Mouse (Mus musculus) CH12.LX (cell line): ENCODE measurements around the gene Tmem158. TPM values are rescaled to one million over a fixed set of nuclear protein-coding genes. Genes with fewer than 3 reads are reported as not detected.

Source experiments
- DNase-seq: peaks from one replicate; pipeline ENCODE4 v3.0.0-alpha.2; 2013; ENCODE audit errors: extremely low read depth
- H3K27ac ChIP-seq: 2 replicates; pipeline ENCODE4 v1.5.1; 2012; ENCODE audit warnings: low read depth, mild to moderate bottlenecking, control low read depth, moderate library complexity; ENCODE audit not compliant: insufficient read depth
- H3K27me3 ChIP-seq: replicated peaks from 2 replicates; pipeline ENCODE3; 2012; ENCODE audit warnings: inconsistent platforms
- H3K36me3 ChIP-seq, 2 experiments: replicated peaks in 1 of 2; 2 replicates each; pipeline versions ENCODE3 to v1.6.1; 2012; ENCODE audit warnings: inconsistent platforms in 1 of 2, low read length in 1 of 2, mild to moderate bottlenecking in 1 of 2, mixed read lengths in 1 of 2, moderate library complexity in 1 of 2; ENCODE audit not compliant: control insufficient read depth in 1 of 2, insufficient read depth in 1 of 2
- H3K4me1 ChIP-seq, 2 experiments: 2 replicates each; pipeline ENCODE4 v1.6.1; 2012; ENCODE audit warnings: inconsistent platforms in 1 of 2, moderate library complexity in 1 of 2; ENCODE audit not compliant: insufficient read depth in 2 of 2, control insufficient read depth in 1 of 2
- H3K4me2 ChIP-seq: 2 replicates; pipeline ENCODE4 v1.6.1; 2012; ENCODE audit warnings: low read depth, mild to moderate bottlenecking, control low read depth; ENCODE audit not compliant: poor library complexity, insufficient read depth, severe bottlenecking
- H3K4me3 ChIP-seq, 3 experiments: fragments of 150-350 bp in 1 of 3; sonication (generic) in 1 of 3; replicated peaks in 1 of 3; 2 replicates each; pipeline versions ENCODE3 to v1.5.1; 2011 to 2012; ENCODE audit warnings: low read depth in 2 of 3, low read length in 2 of 3, mild to moderate bottlenecking in 2 of 3, moderate library complexity in 2 of 3, control low read depth in 1 of 3, improper control_type of control experiment in 1 of 3, inconsistent platforms in 1 of 3, mixed read lengths in 1 of 3; ENCODE audit not compliant: poor library complexity in 1 of 3
- H3K79me2 ChIP-seq: replicated peaks from 2 replicates; pipeline ENCODE4 v1.6.1; 2012; ENCODE audit warnings: mild to moderate bottlenecking, moderate library complexity; ENCODE audit not compliant: control insufficient read depth, poor library complexity, insufficient read depth, severe bottlenecking; ENCODE audit errors: extremely low read depth
- H3K9ac ChIP-seq: 2 replicates; pipeline ENCODE4 v1.6.1; 2012; ENCODE audit warnings: low read depth, mild to moderate bottlenecking, control low read depth, moderate library complexity; ENCODE audit not compliant: insufficient read depth
- H3K9me3 ChIP-seq: replicated peaks from 2 replicates; pipeline ENCODE3; 2012; ENCODE audit warnings: low read length, inconsistent platforms, mixed read lengths
- BHLHE40 ChIP-seq: IDR thresholded peaks from 2 replicates; pipeline ENCODE4 v1.6.1; 2011; ENCODE audit warnings: mild to moderate bottlenecking, low read depth, low read length, improper control_type of control experiment
- CHD1 ChIP-seq: IDR thresholded peaks from 2 replicates; pipeline ENCODE4 v1.6.1; 2012; ENCODE audit warnings: low read depth, low read length, improper control_type of control experiment, inconsistent platforms
- CTCF ChIP-seq, 2 experiments: IDR thresholded peaks in 1 of 2; conservative IDR thresholded peaks in 1 of 2; 2 replicates each; pipeline ENCODE4 v1.5.1; 2011 to 2012; ENCODE audit warnings: low read depth in 2 of 2, low read length in 2 of 2, improper control_type of control experiment in 1 of 2, inconsistent platforms in 1 of 2, mild to moderate bottlenecking in 1 of 2, moderate library complexity in 1 of 2
- E2F4 ChIP-seq: IDR thresholded peaks from 2 replicates; pipeline ENCODE4 v1.6.1; 2011; ENCODE audit warnings: low read depth, low read length, improper control_type of control experiment; ENCODE audit not compliant: insufficient replicate concordance
- ELF1 ChIP-seq: IDR thresholded peaks from 2 replicates; pipeline ENCODE4 v1.6.1; 2014; ENCODE audit warnings: low read depth, mild to moderate bottlenecking, inconsistent platforms, low read length, improper control_type of control experiment
- HCFC1 ChIP-seq: IDR thresholded peaks from 2 replicates; pipeline ENCODE4 v1.6.1; 2012; ENCODE audit warnings: low read depth, mild to moderate bottlenecking, inconsistent platforms, low read length, improper control_type of control experiment
- IRF4 ChIP-seq: IDR thresholded peaks from 2 replicates; pipeline ENCODE4 v1.6.1; 2014; ENCODE audit warnings: low read depth, mild to moderate bottlenecking, inconsistent platforms, low read length, improper control_type of control experiment
- MAFK ChIP-seq: IDR thresholded peaks from 2 replicates; pipeline ENCODE4 v1.6.1; 2011; ENCODE audit warnings: low read length, improper control_type of control experiment; ENCODE audit not compliant: insufficient replicate concordance
- MEF2A ChIP-seq: IDR thresholded peaks from 2 replicates; pipeline ENCODE4 v1.6.1; 2014; ENCODE audit warnings: low read depth, mild to moderate bottlenecking, inconsistent platforms, low read length, improper control_type of control experiment, borderline replicate concordance
- MXI1 ChIP-seq: IDR thresholded peaks from 2 replicates; pipeline ENCODE4 v1.6.1; 2011; ENCODE audit warnings: mild to moderate bottlenecking, low read depth, low read length, improper control_type of control experiment
- MYC ChIP-seq: IDR thresholded peaks from 2 replicates; pipeline ENCODE4 v1.6.1; 2011; ENCODE audit warnings: low read depth, mild to moderate bottlenecking, improper control_type of control experiment, low read length
- NRF1 ChIP-seq: IDR thresholded peaks from 2 replicates; pipeline ENCODE4 v1.6.1; 2014; ENCODE audit warnings: low read depth, mild to moderate bottlenecking, inconsistent platforms, low read length, improper control_type of control experiment, moderate library complexity
- RAD21 ChIP-seq: IDR thresholded peaks from 2 replicates; pipeline ENCODE4 v1.6.1; 2011; ENCODE audit warnings: low read depth, mild to moderate bottlenecking, low read length, improper control_type of control experiment, moderate library complexity
- TCF12 ChIP-seq: IDR thresholded peaks from 2 replicates; pipeline ENCODE4 v1.6.1; 2014; ENCODE audit warnings: low read depth, mild to moderate bottlenecking, inconsistent platforms, low read length, improper control_type of control experiment
- USF1 ChIP-seq: IDR thresholded peaks from 2 replicates; pipeline ENCODE4 v1.6.1; 2014; ENCODE audit warnings: low read depth, mild to moderate bottlenecking, inconsistent platforms, low read length, improper control_type of control experiment
- ZC3H11A ChIP-seq: IDR thresholded peaks from 2 replicates; pipeline ENCODE4 v1.6.1; 2012; ENCODE audit warnings: low read depth, mild to moderate bottlenecking, inconsistent platforms, low read length, improper control_type of control experiment
- ZMIZ1 ChIP-seq: IDR thresholded peaks from 2 replicates; pipeline ENCODE4 v1.6.1; 2012; ENCODE audit warnings: low read depth, mild to moderate bottlenecking, inconsistent platforms, low read length, improper control_type of control experiment
- dilution Hi-C: fragments of 300-500 bp; cut with MboI; formaldehyde crosslinking; loops from 2 replicates; pipeline ENCODE4 v1.14.3; 2020; ENCODE audit warnings: low sequenced_read_pairs; ENCODE audit not compliant: extremely low pct_unique_long_range_greater_than_20kb, extremely low pct_ligation_motif_present
- in situ Hi-C: fragments of 300-500 bp; cut with MboI; formaldehyde crosslinking; loops from 3 replicates; pipeline ENCODE4 v1.14.3; 2019; ENCODE audit warnings: low sequenced_read_pairs, low pct_ligation_motif_present, low pct_unique_long_range_greater_than_20kb, mixed read lengths
- polyA plus RNA-seq: library from polyadenylated mRNA; unstranded; fragments of >175 nt; gene quantifications from 2 replicates; pipeline ENCODE4 v1.2.1, GENCODE M21; 2012; ENCODE audit warnings: low read depth; ENCODE audit not compliant: insufficient read length
- total RNA-seq, 2 experiments: library from RNA; depleted of rRNA; stranded (reverse); fragments of 300-350 nt in 1 of 2; fragments of >200 nt in 1 of 2; gene quantifications; 2 replicates each; pipeline ENCODE4 v1.2.3; 2012 to 2014

The Tmem158 gene
- total and polyA plus RNA-seq, 3 experiments: 2.1 to 7.3 (median 2.4) TPM

DNA sequence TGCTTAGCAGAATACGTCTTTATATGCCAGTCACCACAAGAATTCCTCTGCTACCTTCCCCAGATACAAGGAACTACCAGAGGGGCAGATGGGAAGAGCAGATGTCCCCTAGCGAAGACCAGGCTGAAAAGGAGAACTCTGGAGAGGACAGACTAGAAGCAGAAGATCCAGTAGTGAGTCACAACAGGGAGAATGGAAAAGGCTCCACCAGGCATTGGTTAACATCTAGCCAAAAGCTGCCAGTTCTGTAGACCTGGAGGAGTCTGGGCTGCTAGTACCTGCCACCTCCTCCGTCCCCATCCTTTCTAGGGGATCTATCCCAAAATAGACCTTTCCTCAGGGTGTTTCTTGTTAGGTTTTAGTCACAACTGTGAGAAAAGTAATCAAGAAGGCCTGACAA, 4.8 kb downstream of the Tmem158 start:
- dilution Hi-C loops: no loop called here

GRCm38 (mm10) chr9:123247992-123248391, 12.6 kb downstream of the Tmem158 start:
- dilution Hi-C loops: no loop called here
- TF ChIP-seq MYC: no peak
- TF ChIP-seq ELF1: no peak
- TF ChIP-seq BHLHE40: no peak
- TF ChIP-seq TCF12: no peak
- TF ChIP-seq HCFC1: no peak
- no peak for TF ChIP-seq MXI1
- no peak for TF ChIP-seq MEF2A
- TF ChIP-seq ZMIZ1: no peak
- no peaks in the 10 kb centered on the region for H3K27me3 ChIP-seq
- no peak overlapping the region for H3K9ac ChIP-seq
- H3K4me3 ChIP-seq: no peak overlapping the region
- H3K36me3 ChIP-seq: no peaks in the 10 kb centered on the region
- H3K4me2 ChIP-seq: no peak overlapping the region
- H3K4me1 ChIP-seq: peaks cover 0 to 5% of the 10 kb centered on the region in 2 experiments; a peak in 2 of 4 replicates
- H3K9me3 ChIP-seq: no peaks in the 10 kb centered on the region
- DNase-seq: no peak
- no peak overlapping the region for H3K27ac ChIP-seq
- H3K79me2 ChIP-seq: no peaks in the 10 kb centered on the region
- in situ Hi-C loops: no loop called here

More for the DNA sequence above, 4.8 kb downstream of the Tmem158 start:
- no peak for DNase-seq
- Histone ChIP-seq H3K4me1 (peaks cover 0 to 11% of the 10 kb centered on the region in 2 experiments; a peak in 2 of 4 replicates), H3K27ac (no peak overlapping the region), H3K36me3 (no peaks in the 10 kb centered on the region), H3K4me3 (no peak overlapping the region), H3K79me2 (no peaks in the 10 kb centered on the region), H3K9me3 (no peaks in the 10 kb centered on the region), H3K4me2 (no peak overlapping the region), H3K9ac (no peak overlapping the region), H3K27me3 (peaks cover 30% of the 10 kb centered on the region)
- TF ChIP-seq NRF1: no peak
- no peak for TF ChIP-seq E2F4
- no peak for TF ChIP-seq ZC3H11A
- no peak for TF ChIP-seq HCFC1
- no peak for TF ChIP-seq MAFK
- no peak for TF ChIP-seq RAD21
- no peak for TF ChIP-seq CHD1
- no peak for TF ChIP-seq IRF4
- no peak for TF ChIP-seq CTCF (conservative IDR thresholded peaks at IDR 0.05 in 1 of 2, IDR thresholded peaks at IDR 0.05 in 1 of 2; ENCODE audit: low read depth in 2 of 2, low read length in 2 of 2)
- no peak for TF ChIP-seq USF1
- in situ Hi-C loops: loop anchor here (5.0 to 10.0 kb wide), 3 partner anchors 93 to 269 kb away; partner anchors contain the start of gene Sacm1l
